Mouse (Mus musculus): Measurements from ENCODE around the gene Izumo2.

DNA sequence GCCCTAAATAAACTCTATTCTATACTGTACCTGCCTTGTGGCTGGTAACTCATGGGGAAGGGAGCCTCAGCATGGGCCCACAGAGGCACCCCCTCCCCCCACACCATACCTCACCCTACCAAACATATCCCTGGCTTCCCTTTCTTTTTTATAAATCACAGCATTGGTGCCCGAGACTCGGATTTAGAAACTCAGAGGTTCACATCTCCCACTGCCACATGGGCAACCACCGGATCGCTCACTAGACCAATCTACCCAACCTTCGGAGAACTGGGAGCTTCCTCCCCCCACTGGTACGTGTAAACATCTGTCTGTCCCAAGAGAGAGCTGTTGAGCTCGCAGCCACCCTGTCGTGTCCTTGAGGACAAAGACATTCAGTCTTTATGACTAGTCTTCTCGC is 35.7 kb downstream of the Izumo2 start:
- TF ChIP-seq POLR2A (IDR thresholded peaks at IDR 0.05; ENCODE audit: low read depth, low read length) (no peak), CTCF (IDR thresholded peaks at IDR 0.05; ENCODE audit: extremely low read depth, insufficient read depth, insufficient read length, insufficient replicate concordance) (no peak)

Measured in spleen, adult 2 months (tissue).